Mouse (Mus musculus) small intestine, adult 2 months (tissue): ENCODE data around the gene Ssbp2. TPM values are rescaled to one million over a fixed set of nuclear protein-coding genes. Genes with fewer than 3 reads are reported as not detected.

Experiments used
- H3K27ac ChIP-seq: fragments of 200-500 bp; 2 replicates; pipeline ENCODE4 v1.5.1; 2012; ENCODE audit warnings: low read depth, low read length, control low read depth, inconsistent platforms; ENCODE audit not compliant: insufficient read depth
- H3K27me3 ChIP-seq: fragments of 200-500 bp; 2 replicates; pipeline ENCODE4 v1.6.1; 2012; ENCODE audit warnings: mild to moderate bottlenecking, moderate library complexity, low read length, inconsistent platforms; ENCODE audit not compliant: control insufficient read depth, insufficient read depth
- H3K36me3 ChIP-seq: fragments of 200-500 bp; 2 replicates; pipeline ENCODE4 v1.6.1; 2012; ENCODE audit warnings: mild to moderate bottlenecking, low read length, control low read depth, inconsistent platforms; ENCODE audit not compliant: control insufficient read depth, insufficient read depth
- H3K4me1 ChIP-seq: fragments of 200-500 bp; 2 replicates; pipeline ENCODE4 v1.6.1; 2012; ENCODE audit warnings: low read length, inconsistent platforms, mixed read lengths; ENCODE audit not compliant: control insufficient read depth, insufficient read depth, insufficient read length
- H3K4me3 ChIP-seq: fragments of 200-500 bp; 2 replicates; pipeline ENCODE4 v1.5.1; 2012; ENCODE audit warnings: low read depth, mild to moderate bottlenecking, control low read depth, inconsistent platforms, low read length, moderate library complexity
- CTCF ChIP-seq: fragments of 200-500 bp; IDR thresholded peaks from 2 replicates; pipeline ENCODE4 v1.5.1; 2012; ENCODE audit warnings: low read depth, mild to moderate bottlenecking, control low read depth, inconsistent platforms, low read length, moderate library complexity, mixed read lengths; ENCODE audit not compliant: insufficient replicate concordance, insufficient read length; ENCODE audit errors: extremely low read depth
- POLR2A ChIP-seq: fragments of 200-500 bp; IDR thresholded peaks from 2 replicates; pipeline ENCODE4 v1.6.1; 2012; ENCODE audit warnings: low read depth, mild to moderate bottlenecking, control low read depth, inconsistent platforms, low read length, moderate library complexity
- WGBS: fragments of 180-500 bp; shearing (Covaris S2); methylation state at CpG from one replicate; pipeline ENCODE4 v1.1.7; 2018; 5-methylcytosine and 5-hydroxymethylcytosine counted together
- polyA plus RNA-seq: library from polyadenylated mRNA; depleted of rRNA; stranded (reverse); fragments of >200 nt; gene quantifications from 2 replicates; pipeline ENCODE4 v1.2.3, GENCODE M21; 2012

Ssbp2 gene
- polyA plus RNA-seq, 1 experiment = 4.2 TPM

GRCm38 (mm10) chr13:91431392-91432355, 28.4 kb upstream of the Ssbp2 start:
- H3K4me3 ChIP-seq = no peak overlapping the region
- 0 out of 2 replicates have a peak, but pooled peaks cover 1% of the 10 kb centered on the region for H3K4me1 ChIP-seq
- 75% methylated on average over 12 of the region's 12 CpGs for WGBS
- no peak overlapping the region for H3K27ac ChIP-seq
- H3K27me3 ChIP-seq = no peaks in the 10 kb centered on the region; the same call in 1 of the 2 replicates
- no peaks in the 10 kb centered on the region for H3K36me3 ChIP-seq
- no peak for TF ChIP-seq POLR2A
- TF ChIP-seq CTCF = no peak

GRCm38 (mm10) chr13:91433021-91433420, 27.1 kb upstream of the Ssbp2 start:
- H3K27ac ChIP-seq = no peak overlapping the region
- no peaks in the 10 kb centered on the region; the same call in 1 of the 2 replicates for H3K27me3 ChIP-seq
- H3K4me3 ChIP-seq = no peak overlapping the region
- 0 out of 2 replicates have a peak, but pooled peaks cover 1% of the 10 kb centered on the region for H3K4me1 ChIP-seq
- 83% methylated on average over 11 of the region's 11 CpGs for WGBS
- H3K36me3 ChIP-seq = no peaks in the 10 kb centered on the region
- TF ChIP-seq CTCF (no peak), POLR2A (no peak)

- Histone ChIP-seq H3K4me1 (no peaks in the 10 kb centered on the region), H3K27me3 (no peaks in the 10 kb centered on the region; the same call in 1 of the 2 replicates), H3K36me3 (no peaks in the 10 kb centered on the region), H3K27ac (no peak overlapping the region), H3K4me3 (no peak overlapping the region)
- TF ChIP-seq CTCF = no peak
- no peak for TF ChIP-seq POLR2A
- 62% methylated on average over 3 of the region's 3 CpGs for WGBS
Observed at GRCm38 (mm10) chr13:91437931-91438330, 22.2 kb upstream of the Ssbp2 start.

- H3K27me3 ChIP-seq = no peaks in the 10 kb centered on the region
- no peaks in the 10 kb centered on the region for H3K36me3 ChIP-seq
- no peak overlapping the region for H3K4me3 ChIP-seq
- no peaks in the 10 kb centered on the region for H3K4me1 ChIP-seq
- WGBS = 87% methylated on average over 5 of the region's 5 CpGs
- TF ChIP-seq POLR2A = no peak
- no peak for TF ChIP-seq CTCF
- H3K27ac ChIP-seq = no peak overlapping the region
Observed at GRCm38 (mm10) chr13:91441476-91441875, 18.6 kb upstream of the Ssbp2 start.

GRCm38 (mm10) chr13:91446728-91447127, 13.4 kb upstream of the Ssbp2 start:
- no peak overlapping the region for H3K4me3 ChIP-seq
- H3K27ac ChIP-seq = no peak overlapping the region
- no peaks in the 10 kb centered on the region for H3K27me3 ChIP-seq
- no peaks in the 10 kb centered on the region for H3K4me1 ChIP-seq
- TF ChIP-seq CTCF = no peak
- no peak for TF ChIP-seq POLR2A
- no peaks in the 10 kb centered on the region for H3K36me3 ChIP-seq
- WGBS = 83% methylated on average over 2 of the region's 2 CpGs

- no peaks in the 10 kb centered on the region for H3K27me3 ChIP-seq
- no peaks in the 10 kb centered on the region for H3K36me3 ChIP-seq
- no peak overlapping the region for H3K4me3 ChIP-seq
- H3K4me1 ChIP-seq = no peaks in the 10 kb centered on the region
- TF ChIP-seq POLR2A = no peak
- no peak for TF ChIP-seq CTCF
- H3K27ac ChIP-seq = no peak overlapping the region
- WGBS = 71% methylated on average over 5 of the region's 5 CpGs
Observed at GRCm38 (mm10) chr13:91448936-91449335, 11.1 kb upstream of the Ssbp2 start.
